Comparison of ENCODE assay signal across 15 mouse cellular contexts in genomic region chr19:58833639-58834180, GRCm38 (mm10). TPM values are rescaled to one million over a fixed set of nuclear protein-coding genes. Genes with fewer than 3 reads are reported as not detected.
DNase-seq lines count a peak whose midpoint lies in the region; ATAC-seq lines count a peak whose summit lies in the region.
"Had no signal": no experiment of that assay in that cellular context is flagged by ENCODE, and none has a peak within 500 bp of the region (broad histone marks: within the 10 kb centered on the region; RNA-seq: fewer than 3 reads in every experiment).

No protein-coding gene starts in this region.

- no peak overlapping the region for H3K4me3 ChIP-seq in kidney, embryonic 16.5 days (ENCODE audit: low read length)
- H3K4me3 ChIP-seq in neural tube, embryonic 11.5 days (ENCODE audit: low read depth, low read length) = no peak overlapping the region
- no peak overlapping the region for H3K4me3 ChIP-seq in hindbrain, embryonic 15.5 days
- H3K4me3 ChIP-seq: liver, embryonic 15.5 days had no signal

- no peaks in the 10 kb centered on the region for H3K27me3 ChIP-seq in kidney, embryonic 16.5 days (ENCODE audit: insufficient read depth, low read length)
- H3K27me3 ChIP-seq in neural tube, embryonic 11.5 days (ENCODE audit: control insufficient read depth, insufficient read depth, low read length) = no peaks in the 10 kb centered on the region
- H3K27me3 ChIP-seq in hindbrain, embryonic 15.5 days = no peaks in the 10 kb centered on the region
- H3K27me3 ChIP-seq: liver, embryonic 15.5 days had no signal

- DNase-seq in kidney, adult 18-20 months = no peak
- DNase-seq in neural tube, embryonic 11.5 days (ENCODE audit: low spot score) = no peak
- no peak for DNase-seq in neural tube, embryonic 10.5 days (ENCODE audit: extremely low spot score, low spot score)
- no peak for DNase-seq in testis, postnatal 14 days (ENCODE audit: low spot score)
- no peak for DNase-seq in retina, embryonic 14.5 days (ENCODE audit: low spot score)
- DNase-seq: gastrocnemius, postnatal 25 days; heart, postnatal 4 days; lung, postnatal 4 days had no signal

- no peaks in the 10 kb centered on the region for H3K36me3 ChIP-seq in kidney, embryonic 16.5 days (ENCODE audit: insufficient read depth, low read length)
- no peaks in the 10 kb centered on the region for H3K36me3 ChIP-seq in neural tube, embryonic 11.5 days (ENCODE audit: control insufficient read depth, insufficient read depth, low read length)
- H3K36me3 ChIP-seq in hindbrain, embryonic 15.5 days = no peaks in the 10 kb centered on the region
- H3K36me3 ChIP-seq: liver, embryonic 15.5 days had no signal

- H3K9me3 ChIP-seq in kidney, embryonic 16.5 days (ENCODE audit: low read length) = no peaks in the 10 kb centered on the region
- no peaks in the 10 kb centered on the region for H3K9me3 ChIP-seq in neural tube, embryonic 11.5 days (ENCODE audit: control insufficient read depth, low read length)
- no peaks in the 10 kb centered on the region for H3K9me3 ChIP-seq in hindbrain, embryonic 15.5 days
- H3K9me3 ChIP-seq: liver, embryonic 15.5 days had no signal

- peaks cover 21% of the 10 kb centered on the region for H3K4me1 ChIP-seq in kidney, embryonic 16.5 days (ENCODE audit: insufficient read depth, low read length)
- H3K4me1 ChIP-seq in neural tube, embryonic 11.5 days (ENCODE audit: control insufficient read depth, insufficient read depth, low read length) = peaks cover 15% of the 10 kb centered on the region
- peaks cover 44% of the 10 kb centered on the region for H3K4me1 ChIP-seq in hindbrain, embryonic 15.5 days (replicated peaks)
- H3K4me1 ChIP-seq: liver, embryonic 15.5 days had no signal

- WGBS in kidney, embryonic 16.5 days = 19% methylated on average over 13 of the region's 13 CpGs
- WGBS in neural tube, embryonic 11.5 days = 54% methylated on average over 13 of the region's 13 CpGs
- WGBS in hindbrain, embryonic 15.5 days = 51% methylated on average over 13 of the region's 13 CpGs

- ATAC-seq in kidney, embryonic 16.5 days (ENCODE audit: low FRiP score, low TSS enrichment) = no peak
- no peak for ATAC-seq in neural tube, embryonic 11.5 days (ENCODE audit: insufficient read depth, low FRiP score, low TSS enrichment)
- no peak for ATAC-seq in hindbrain, embryonic 15.5 days (ENCODE audit: low FRiP score, low read depth)

- H3K4me2 ChIP-seq in kidney, embryonic 16.5 days (replicated peaks; ENCODE audit: low read depth, low read length) = no peak overlapping the region
- no peak overlapping the region for H3K4me2 ChIP-seq in neural tube, embryonic 11.5 days (ENCODE audit: low read depth)
- no peak overlapping the region for H3K4me2 ChIP-seq in hindbrain, embryonic 15.5 days
- H3K4me2 ChIP-seq: heart, embryonic 11.5 days; liver, embryonic 15.5 days had no signal

- H3K9ac ChIP-seq in kidney, embryonic 16.5 days (replicated peaks; ENCODE audit: low read length) = no peak overlapping the region
- no peak overlapping the region for H3K9ac ChIP-seq in neural tube, embryonic 11.5 days (ENCODE audit: low read length)
- no peak overlapping the region for H3K9ac ChIP-seq in hindbrain, embryonic 15.5 days
- H3K9ac ChIP-seq: liver, embryonic 15.5 days had no signal

- peak overlapping the region; percentile 22; the same call in 1 of the 2 replicates for H3K27ac ChIP-seq in kidney, embryonic 16.5 days (ENCODE audit: low read length)
- H3K27ac ChIP-seq in neural tube, embryonic 11.5 days (ENCODE audit: low read depth, low read length) = peak overlapping the region; percentile 6
- H3K27ac ChIP-seq in hindbrain, embryonic 15.5 days (replicated peaks) = 0 out of 2 replicates have a peak overlapping the region, but pooled peaks have one; percentile 2
- H3K27ac ChIP-seq: liver, embryonic 15.5 days had no signal

RNA-seq across cellular contexts. Expression of gene 1700019N19Rik, which starts 39.4 kb away (rescaled TPM):
- not detected in 2 replicates for polyA plus RNA-seq in kidney, embryonic 16.5 days (2015; fragmentation: Nextera tagmentation; extraction: Ambion mirVana)
- not detected in 2 replicates for polyA plus RNA-seq in neural tube, embryonic 11.5 days (2014; fragmentation: Nextera tagmentation; extraction: Ambion mirVana)
- not detected in 2 replicates for polyA plus RNA-seq in hindbrain, embryonic 15.5 days (2015; fragmentation: Nextera tagmentation; extraction: Ambion mirVana)
- polyA plus RNA-seq: heart, embryonic 11.5 days; large intestine, adult 2 months; limb, embryonic 11.5 days; liver, embryonic 15.5 days; small intestine, adult 2 months had no signal
